Mouse (Mus musculus) T-cell, adult 2 months (primary cell): ENCODE measurements around the gene Espl1.
A peak's percentile ranks its signal among the peaks of the same experiment; 100 is the strongest.

Experiments used
- DNase-seq: peaks from one replicate; pipeline ENCODE4 v3.0.0; 2022; ENCODE audit warnings: low spot score

The Espl1 gene

DNA sequence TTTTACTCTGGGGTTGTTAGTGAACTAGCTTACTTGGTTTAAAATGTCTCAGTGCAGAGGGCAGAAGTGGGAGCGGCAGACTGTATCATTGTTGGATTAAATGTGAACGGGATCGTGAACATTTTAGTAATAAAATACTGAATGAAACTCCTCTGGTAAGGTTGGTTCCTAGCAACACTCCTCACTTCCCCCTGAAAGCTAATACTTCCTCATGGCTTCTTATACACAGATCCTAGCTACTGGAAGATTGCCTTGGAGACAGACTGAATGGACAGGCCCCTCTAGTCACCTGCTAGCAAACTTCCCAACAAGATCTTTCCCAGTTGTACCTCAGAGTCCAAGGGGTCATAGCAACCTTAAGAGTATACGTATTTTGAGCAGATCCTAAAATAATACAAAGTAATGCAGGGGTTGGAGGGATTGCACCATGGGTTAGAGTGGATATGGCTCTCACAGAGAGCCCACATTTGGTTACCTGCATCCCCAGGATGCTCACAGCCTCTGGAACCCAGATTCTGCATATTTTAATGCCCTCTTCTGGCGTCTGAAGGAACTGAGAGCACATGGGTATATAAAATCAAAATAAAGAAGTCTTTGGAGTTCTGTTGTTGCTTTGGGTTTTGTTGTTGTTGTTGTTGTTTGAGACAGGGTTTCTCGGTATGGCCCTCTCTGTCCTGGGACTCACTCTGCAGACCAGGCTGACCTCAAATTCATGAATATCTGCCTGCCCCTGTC lies 21.9 kb upstream of the Espl1 start:
- DNase-seq: no peak

DNA sequence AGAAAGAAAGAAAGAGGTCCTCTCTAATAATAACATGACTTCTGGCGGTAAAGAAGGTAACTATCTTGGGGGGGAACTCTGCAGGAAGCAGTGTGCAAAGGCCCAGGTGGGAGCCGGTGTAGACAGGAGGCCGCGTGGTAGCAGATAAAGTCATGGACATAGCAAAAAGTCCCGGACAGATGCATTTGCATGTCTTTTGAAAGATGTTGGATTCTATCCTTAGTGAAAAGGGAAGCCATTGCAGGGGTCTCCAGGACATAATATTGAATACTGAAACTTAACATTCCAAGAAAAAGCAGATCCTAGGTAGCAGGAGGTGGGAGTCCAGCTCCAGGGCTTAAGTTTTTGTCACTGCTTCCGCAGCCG lies 17.4 kb upstream of the Espl1 start:
- peak; percentile 30 for DNase-seq

DNA sequence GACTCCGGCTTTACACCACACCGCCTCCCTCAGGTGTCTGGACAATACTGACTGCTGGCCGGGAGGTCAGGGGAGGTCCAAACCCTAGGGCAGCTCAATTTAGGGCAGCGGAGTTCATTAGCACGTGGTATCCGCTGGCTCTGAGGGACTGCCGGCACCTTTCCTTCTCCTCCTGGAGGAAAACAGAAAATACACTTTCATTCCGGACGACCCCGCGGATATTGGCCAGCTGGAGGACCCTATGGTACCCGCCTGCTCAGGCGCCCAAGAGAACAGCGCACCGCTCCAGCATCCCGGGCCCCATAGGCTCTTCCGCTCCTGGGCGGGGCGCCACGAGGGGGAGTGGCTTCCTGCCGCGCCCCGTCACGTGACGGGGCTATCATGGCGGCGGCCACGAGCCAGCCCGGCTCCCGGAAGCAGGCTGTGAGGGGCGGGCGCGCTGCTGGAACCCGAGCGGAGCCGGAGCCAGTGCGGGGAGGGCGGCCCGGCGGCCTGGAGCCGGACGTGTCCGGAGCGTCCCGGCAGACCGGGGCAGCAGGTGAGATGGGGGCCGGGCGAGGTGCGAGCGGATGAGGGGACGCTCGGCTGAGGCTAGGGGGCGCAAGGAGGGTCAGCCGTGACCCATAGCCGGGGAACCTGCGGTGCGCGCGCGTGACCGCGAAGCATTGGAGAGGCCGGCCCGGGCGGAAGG lies 16.8 kb upstream of the Espl1 start, which contains the start of gene Mfsd5:
Gene Mfsd5, plus strand, starts transcription at position 363 of the 691 bp plus-strand sequence.
- peak; percentile 80 for DNase-seq

- no peak for DNase-seq
Observed at GRCm38 (mm10) chr15:102279783-102280520, 16.1 kb upstream of the Espl1 start.

DNA sequence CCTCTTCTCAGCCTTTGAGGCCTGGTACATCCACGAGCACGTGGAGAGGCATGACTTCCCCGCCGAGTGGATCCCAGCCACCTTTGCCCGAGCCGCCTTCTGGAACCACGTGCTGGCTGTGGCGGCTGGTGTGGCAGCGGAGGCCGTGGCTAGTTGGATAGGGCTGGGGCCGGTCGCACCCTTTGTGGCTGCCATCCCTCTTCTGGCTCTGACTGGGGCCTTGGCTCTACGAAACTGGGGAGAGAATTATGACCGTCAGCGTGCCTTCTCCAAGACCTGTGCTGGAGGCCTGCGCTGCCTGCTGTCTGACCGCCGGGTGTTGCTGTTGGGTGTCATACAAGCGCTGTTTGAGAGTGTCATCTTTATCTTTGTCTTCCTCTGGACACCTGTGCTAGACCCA lies 15.4 kb upstream of the Espl1 start:
- no peak for DNase-seq

DNA sequence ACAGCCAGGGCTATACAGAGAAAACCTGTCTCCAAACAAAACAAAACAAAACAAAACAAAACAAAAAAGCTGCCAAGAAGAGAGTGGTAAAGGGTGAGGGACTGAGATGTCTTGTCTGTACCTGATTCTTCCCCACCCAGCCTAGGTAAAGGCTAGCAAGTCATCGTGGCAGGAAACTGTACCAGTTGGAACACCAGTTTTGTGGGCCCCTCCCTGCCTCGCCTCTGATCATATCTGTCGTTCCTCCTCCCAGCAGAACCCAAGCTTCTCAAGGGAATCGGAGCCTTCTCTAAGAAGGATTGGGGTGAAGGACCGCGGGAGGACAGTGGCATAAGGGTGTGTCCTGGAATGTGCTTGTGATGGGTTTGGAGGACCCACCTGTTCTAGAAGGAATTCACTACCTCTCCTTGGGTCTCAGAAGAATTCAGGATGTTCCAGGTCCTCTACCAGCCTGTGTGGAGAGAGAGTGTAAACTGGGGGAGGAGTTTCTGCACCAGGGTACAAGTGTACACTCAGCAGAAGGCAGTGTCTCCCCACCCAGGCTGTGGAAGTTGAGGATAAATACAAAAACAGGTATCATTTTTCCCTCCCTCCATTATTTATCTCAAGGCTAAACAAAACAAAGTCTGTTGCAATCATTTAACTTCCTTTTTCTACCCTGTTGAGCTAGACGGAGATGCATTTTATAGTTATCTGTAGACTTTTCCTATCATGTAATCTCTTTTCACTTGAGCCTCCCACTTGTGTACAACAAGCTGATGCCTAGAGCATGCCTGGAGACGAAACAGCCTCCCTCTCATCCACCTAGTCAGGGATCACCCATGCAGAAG lies 13.4 kb upstream of the Espl1 start:
- DNase-seq: no peak

- DNase-seq: no peak
Observed at GRCm38 (mm10) chr15:102283648-102284047, 12.4 kb upstream of the Espl1 start.

DNA sequence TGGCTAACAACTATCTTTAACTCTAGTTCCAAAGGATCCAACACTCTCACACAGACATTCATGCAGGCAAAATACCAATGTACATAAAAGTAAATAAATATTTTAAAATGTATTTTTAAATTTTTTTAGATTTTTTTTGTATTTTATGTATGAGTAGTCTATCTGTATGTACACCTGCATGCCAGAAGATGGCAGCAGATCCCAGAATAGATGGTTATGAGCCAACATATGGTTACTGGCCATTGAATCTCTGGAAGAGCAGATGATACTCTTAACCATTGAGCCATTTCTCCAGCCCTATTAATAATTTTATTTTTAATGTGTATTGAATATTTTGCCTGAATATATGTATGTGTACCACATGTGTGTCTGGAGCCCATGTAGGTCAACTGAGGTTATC lies 8.7 kb upstream of the Espl1 start:
- DNase-seq: peak; percentile 45

DNA sequence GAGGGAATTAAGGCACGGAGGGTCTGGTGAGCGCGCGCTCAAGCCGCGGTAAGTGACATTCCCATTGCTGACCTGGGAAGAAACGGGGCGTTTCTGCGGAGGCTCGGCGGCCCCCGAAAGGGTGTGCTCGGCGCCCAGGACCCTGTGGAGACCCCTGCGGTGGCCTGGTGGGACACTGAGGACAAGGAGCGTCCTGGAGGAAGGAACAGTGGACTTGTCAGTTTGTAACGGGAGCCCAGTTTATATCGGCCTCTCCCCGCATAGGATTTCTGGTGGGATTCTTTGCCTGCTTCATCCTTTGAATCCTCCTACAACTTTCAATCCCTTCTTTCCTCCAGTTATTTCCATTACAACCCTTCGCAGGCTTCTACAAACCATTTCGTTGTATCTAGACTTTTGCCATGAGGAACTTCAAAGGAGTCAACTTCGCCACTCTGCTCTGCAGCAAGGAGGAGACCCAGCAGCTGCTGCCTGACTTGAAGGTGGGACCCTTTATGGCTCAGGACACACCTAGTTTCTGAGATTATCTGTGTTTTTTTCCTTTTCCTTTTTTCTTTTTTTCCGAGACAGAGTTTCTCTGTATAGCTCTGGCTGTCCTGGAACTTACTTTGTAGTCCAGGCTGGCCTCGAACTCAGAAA lies 421 bp downstream of the Espl1 start:
- DNase-seq: no peak

DNA sequence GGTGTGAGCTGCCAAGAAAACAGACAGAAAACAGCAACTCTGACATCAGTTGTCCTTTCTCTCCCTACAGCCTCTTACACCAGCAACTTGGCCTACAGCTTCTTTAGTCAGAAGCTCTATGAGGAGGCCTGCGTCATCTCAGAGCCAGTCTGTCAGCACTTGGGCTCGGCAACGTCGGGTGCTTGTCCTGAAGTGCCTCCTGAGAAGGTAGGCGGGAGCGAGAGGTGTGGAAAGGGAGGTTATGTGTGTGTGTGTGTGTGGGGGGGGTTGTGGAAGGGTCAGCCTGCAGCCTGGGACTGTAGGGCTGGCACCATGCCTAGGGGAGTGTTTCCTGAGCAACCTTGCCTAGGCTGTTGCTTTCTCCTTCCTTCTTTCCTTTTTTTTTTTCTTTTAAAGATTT lies 6.5 kb downstream of the Espl1 start:
- DNase-seq: no peak

DNA sequence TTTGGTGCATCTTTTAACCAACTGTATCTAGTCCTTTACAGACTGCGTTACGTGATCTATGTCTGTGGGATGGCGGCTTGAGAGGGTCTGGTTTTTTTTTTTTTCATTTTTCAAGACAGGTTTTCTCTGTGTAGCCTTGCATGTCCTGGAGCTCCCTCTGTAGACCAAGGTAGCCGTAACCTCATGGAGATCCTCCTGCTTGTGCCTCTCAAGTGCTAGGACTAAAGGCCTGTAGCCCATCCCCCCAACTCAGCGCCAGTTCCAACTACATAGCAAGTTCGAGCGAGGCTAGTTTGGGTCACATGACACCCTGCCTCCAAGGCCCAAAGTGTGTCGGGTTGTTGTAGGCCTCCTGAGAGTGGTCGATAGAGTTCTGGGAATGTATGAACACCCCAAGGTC lies 12.7 kb downstream of the Espl1 start:
- no peak for DNase-seq

DNA sequence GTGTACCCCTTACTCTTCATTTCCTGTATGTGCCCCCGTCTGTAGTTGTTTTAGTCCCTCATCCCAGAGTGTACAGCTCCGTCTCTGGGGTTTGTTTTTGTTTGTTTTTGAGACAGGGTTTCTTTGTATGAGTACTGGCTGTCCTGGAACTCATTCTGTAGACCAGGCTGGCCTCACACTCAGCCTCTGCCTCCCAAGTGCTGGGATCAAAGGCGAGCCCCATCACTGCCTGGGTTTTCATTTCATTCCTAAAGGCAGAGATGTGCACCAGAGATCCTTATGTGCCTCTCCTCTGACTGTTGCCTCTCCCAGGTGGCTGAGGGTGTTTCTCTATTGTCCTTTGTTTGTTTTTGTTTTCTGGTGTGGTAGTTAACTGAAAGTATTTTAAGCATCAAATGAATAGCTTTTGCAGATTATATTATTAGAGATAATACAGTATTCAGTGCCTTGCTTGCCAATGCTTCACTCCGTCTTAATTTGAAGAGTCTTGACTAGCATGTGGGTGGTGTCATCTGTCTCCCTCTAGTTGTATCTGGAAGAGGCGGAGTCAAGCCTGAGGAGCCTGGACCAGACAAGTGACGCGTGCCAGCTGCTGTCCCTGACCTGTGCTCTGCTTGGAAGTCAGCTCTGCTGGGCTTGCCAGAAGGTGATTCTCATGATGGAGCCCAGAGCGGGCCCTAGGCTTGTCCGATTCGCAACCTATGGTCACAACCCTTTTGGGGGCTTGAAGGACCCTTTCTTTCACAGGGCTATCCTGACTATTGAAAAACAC lies 14.2 kb downstream of the Espl1 start:
- DNase-seq: no peak

GRCm38 (mm10) chr15:102311489-102311888 lies 15.4 kb downstream of the Espl1 start:
- no peak for DNase-seq

DNA sequence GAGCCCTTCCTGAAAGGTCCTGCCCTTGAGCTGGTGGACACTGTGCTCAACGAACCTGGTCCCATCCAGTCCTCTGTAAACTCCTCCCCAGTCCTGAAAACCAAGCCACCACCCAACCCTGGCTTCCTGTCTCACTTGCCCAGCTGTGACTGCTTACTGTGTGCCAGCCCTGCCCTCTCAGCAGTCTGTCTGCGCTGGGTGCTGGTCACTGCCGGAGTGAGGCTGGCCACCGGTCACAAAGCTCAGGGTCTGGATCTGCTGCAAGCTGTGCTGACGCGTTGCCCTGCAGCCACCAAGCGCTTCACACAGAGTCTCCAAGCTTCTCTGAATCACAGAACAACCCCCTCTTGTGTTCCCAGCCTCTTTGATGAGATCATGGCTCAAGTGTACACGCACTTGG lies 19.2 kb downstream of the Espl1 start:
- DNase-seq: no peak

DNA sequence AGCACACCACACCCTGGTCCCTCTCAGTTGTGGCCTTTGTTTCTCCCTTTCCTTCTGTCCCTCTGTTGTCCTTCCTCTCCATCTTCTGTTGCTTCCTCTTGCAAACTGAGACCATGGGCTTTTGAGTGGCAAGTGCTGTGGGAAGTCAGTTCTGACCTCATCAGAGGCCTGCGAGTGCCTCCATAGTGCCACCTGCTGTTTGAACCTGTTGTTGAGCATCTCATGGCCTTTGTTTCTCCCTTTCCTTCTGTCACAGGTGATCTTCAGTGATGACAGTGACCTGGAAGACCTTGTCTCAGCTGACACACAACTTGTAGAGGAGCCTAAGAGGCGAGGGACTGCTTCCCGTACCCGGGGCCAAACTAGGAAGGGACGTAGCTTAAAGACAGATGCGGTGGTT lies 20.2 kb downstream of the Espl1 start:
- DNase-seq: peak; percentile 66

GRCm38 (mm10) chr15:102324654-102325473 lies 28.8 kb downstream of the Espl1 start:
- no peak for DNase-seq

GRCm38 (mm10) chr15:102326022-102326576 lies 30.0 kb downstream of the Espl1 start, which contains the start of gene Pfdn5:
Gene Pfdn5, plus strand, starts transcription at chr15:102326116.
- DNase-seq: peak; percentile 83

GRCm38 (mm10) chr15:102326892-102327291 lies 30.8 kb downstream of the Espl1 start:
- DNase-seq: no peak

- peak; percentile 88 for DNase-seq
Observed at GRCm38 (mm10) chr15:102331610-102332015, 35.5 kb downstream of the Espl1 start, which contains the start of gene Myg1. Gene Myg1, plus strand, starts transcription at chr15:102331709.
